Mouse (Mus musculus): ENCODE results near the gene Ncor2.

The Ncor2 gene

DNA sequence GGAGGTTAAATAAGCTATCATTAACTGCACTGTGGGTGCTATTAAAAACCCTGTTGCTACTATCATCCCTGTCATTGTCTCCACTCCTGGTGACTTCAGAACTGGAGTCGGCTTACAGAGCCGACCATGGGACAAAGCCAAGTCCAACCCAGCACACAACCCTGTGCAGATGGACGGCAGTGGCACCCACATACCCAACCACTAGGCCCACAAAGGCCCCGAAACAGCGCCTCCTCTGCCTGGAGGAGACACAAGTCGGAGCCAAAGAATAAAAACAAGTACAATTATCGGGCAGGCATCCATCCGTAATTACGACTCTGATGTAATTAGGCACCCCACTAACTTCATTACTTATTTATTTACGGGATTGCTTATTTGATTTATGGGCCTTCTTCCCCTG lies 30.8 kb downstream of the Ncor2 start:
- DNase-seq (ENCODE audit: low spot score): no peak

DNA sequence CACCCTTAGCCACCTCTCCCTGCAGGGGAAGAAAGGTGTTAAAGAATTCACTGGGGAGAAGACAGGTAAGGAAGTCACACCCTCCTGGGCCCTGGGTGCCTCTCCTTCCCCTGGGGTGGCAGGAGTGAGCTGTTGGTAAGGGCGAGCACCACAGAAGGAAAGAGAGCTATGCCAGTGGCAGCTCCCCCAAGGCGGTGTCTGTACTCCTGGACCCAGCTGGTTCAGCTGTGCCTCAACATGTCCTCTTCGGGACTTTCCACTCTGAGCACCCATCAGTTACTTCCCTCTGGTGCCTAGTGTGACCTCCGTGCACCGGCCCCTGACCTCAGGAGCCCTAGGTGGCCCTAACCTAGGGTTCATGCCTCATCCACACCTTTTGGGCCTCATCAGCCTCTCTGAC lies 31.9 kb downstream of the Ncor2 start:
- DNase-seq (ENCODE audit: low spot score): no peak

DNA sequence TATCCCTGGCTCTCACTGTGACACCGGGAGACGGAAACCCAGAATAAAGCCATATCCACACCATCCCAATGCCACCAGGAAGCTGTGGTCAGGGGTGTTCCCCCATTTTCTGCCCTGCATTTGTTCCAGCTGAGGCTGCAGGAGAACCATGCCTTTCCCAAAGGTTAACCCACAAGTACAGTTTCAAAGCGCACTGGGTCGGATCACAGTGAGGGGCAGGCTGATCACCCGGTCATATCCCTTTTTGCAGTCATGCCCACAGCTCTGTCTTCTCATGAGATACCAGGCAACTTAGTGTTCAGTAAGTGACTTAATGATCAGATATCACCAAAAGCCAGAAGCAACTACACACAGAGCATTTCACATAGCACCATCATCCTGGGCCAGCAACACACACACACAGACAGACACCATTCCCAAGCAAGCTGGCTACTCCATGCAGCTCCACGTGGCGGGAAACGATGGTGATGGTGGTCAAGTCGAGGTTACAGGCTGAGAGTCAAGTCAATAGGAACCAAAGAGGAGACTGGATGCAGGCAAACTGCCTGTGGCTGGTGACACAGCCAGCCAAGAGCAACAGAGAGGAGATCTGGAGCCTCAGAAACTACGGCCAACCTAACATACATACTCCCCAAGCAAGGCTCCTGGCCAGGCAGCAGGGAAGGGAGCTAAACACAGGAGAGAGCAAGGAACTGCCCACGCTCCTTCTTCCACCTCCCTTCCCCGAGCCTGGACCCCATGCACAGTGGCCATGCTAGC lies 35.7 kb downstream of the Ncor2 start:
- DNase-seq (ENCODE audit: low spot score): no peak

DNA sequence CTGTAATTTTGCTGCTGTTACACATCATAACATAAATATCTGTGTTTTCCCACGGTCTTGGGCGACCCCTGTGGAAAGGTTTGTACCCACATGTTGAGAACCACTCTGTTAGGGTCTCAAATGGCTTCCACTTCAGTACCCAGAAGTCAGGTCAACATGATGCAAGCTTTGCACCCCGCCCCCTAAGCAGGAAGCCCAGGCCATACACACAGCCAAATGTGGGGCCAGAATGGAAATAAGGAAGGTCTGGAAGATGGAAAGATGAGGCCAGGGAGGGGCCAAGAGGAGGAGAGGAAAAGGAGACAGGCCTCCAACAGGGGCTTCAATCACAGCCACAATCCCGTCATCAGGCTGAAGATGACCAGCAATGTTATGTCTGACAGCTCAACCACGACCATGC lies 37.1 kb downstream of the Ncor2 start:
- no peak for DNase-seq (ENCODE audit: low spot score)

DNA sequence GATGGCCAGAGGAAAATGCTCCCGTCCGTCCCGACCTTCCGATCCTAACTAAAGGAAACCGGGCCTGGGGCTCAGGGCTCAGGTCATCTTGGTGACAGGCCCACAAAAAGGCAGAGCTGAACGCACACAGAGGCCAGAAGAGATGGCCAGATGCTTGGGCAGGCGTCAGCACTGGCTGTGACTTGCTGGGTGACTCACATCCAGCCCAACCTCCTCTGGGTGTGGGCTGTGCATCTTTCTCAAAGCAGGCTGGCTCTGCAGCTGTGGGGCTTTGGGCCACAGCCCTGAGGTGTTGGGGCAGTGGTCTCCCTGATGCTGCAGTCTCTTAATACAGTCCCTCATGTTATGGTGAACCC lies 37.5 kb downstream of the Ncor2 start:
- DNase-seq (ENCODE audit: low spot score): peak; percentile 83

DNA sequence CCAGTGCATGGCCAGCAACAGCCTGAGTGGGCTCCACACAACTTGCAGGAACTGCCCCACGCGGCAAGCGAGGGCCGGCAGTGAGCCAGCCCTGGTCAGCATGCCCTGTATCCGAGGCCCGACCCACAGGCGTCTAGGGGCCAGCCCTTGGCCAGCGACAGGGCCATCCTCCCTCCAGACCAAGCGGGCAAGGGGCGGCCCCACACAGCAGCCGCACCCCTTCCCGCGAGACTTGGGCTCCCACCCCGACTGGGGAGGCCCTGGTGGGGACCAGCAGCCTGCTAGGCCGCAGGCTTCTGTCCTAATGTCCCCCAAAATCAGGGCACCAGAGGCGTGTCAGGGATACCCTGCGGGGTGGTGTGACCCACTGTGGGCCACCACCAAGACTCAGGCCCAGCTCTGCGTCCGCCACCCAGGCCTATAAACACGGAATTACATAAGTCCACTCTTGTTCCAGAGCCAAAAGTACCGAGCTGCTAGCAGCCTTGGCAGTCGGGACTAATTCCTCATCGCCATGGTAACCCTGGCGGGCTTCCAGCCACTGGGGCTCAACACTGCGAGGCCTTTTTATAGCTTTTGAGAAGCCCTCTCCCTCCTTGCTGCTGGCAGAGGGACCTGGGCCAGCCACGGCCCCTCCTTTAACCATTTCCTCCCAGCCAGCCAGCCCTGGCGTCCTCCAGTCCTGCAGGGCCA lies 38.0 kb downstream of the Ncor2 start:
- DNase-seq (ENCODE audit: low spot score): peak; percentile 99

DNA sequence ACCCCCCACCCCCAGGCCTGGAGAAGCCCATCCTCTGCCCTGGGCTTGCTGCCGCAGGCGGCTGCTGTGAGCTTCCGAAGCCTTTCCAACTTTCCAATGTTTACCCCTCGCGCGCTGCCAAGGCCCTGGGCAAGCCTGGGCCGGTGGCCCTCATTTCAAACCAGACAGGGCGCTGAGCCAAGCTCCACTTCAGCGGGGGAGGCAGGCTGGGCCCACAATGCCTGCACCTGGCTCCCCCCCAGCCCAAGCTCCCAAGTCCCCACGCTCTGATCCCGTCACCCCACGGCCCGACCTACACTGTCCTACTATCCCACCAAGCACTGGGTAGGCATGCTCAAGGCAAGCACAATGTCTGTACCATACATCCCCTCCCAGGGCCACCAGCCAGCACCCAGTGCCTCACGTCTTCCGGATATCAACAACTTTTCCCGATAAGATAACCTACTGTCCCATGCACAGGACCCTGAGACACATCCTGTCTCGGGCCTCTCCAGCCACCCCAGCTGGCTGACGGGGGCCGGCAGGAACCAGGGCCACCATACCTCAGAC lies 38.8 kb downstream of the Ncor2 start:
- DNase-seq (ENCODE audit: low spot score): peak; percentile 90

DNA sequence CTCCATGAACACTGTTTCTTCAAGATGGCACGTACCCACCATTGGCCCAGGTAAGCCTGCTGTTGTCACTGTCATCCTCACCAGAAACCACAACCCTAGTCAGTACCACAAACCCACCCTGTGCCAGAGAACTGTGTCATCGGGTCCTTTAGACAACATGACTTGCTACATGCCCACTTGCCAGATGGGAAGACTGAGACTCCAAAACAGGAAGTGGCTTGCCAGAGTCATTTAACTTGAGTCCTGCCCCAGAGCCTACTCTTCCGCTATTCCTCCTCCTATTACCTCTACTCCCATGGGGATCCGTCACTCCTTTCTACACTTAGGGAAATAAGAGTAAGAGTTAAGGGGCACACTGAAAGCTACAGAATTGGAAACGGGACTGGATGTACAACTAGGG lies 39.4 kb downstream of the Ncor2 start:
- DNase-seq (ENCODE audit: low spot score): no peak

DNA sequence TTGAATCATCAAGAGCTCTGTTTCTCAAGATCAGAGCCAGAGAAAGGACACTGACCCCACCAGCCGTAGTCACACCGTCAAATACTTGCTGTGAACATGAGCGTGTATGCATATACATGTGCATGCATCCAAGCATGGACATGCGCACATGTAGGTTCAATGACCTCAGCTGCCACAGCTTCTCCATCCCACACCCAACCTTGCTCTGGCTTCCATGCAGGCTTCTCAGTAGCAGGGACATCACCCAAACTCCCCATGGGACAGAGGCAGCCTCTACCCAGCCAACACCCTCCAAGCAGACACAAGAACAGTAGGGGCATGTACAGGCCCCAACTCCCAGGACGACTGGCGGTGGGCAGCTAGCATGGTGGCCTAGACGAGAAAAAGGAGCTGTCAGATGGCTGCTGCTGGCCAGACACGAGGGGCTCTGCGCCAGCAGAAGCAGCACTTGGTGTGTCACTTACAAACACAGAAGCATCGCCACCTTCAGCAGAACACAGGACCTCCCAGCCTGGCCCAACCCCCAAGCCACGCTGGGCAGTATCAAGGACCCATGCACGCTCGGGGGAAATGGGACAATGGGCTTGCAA lies 40.1 kb downstream of the Ncor2 start:
- no peak for DNase-seq (ENCODE audit: low spot score)

DNA sequence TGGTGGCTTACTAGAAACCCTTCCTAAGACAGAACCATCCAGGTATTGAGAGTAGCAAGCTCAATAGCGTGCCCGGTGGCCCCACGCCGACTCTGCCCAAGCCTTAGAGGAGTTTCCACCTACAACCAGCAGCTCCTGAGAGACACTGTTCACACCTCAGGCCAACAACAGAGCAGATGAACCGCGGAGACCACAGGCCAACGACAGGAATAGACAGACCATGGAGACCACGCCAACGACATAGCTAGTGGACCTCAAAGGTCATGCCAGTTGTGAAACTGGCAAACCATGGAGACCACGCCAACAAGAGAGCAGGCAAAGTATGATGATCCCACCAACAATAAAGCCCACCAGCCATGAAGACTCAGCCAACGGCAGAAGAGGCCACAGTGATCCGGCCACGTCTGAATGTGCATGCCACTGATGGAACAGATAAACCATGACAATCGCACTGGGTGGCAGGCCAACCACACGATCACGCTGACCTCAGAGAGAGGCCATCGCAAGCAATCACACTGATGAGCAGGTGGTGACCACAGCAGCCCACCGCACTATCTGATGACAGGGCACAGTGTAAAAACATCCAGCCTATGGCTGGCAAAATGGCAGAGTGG lies 41.2 kb downstream of the Ncor2 start:
- DNase-seq (ENCODE audit: low spot score): no peak

DNA sequence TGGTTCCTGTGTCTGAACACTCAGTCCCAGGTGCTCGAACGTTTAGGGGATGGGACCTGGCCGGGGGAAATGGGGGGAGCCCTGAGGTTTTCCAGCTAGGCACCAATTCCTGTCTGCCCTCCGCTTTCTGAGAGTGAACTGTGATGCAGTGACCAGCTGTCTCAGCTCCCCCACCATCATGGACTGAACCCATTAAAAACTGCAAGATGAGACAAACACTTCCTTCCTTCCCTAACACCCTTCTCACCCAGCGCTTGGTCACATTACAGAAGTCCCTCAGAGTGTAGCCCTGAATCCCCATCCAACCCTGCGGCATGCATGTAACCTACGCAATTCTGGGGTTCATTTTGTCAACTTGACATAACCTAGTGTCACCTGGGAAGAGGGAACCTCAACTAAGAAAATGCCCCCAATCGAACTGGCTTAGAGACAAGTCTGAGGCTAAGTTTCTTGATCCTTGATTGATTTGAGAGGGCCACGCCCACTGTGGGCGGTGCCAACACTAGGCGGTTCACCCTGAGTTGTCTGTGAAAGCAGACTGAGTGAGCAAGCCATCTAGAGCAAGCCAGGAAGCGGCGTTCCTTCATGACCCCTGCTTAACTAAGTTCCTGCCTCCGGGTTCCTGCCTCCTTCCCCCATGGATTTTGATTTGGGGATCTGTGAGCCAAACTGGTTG lies 41.9 kb downstream of the Ncor2 start:
- peak; percentile 46 for DNase-seq (ENCODE audit: low spot score)

DNA sequence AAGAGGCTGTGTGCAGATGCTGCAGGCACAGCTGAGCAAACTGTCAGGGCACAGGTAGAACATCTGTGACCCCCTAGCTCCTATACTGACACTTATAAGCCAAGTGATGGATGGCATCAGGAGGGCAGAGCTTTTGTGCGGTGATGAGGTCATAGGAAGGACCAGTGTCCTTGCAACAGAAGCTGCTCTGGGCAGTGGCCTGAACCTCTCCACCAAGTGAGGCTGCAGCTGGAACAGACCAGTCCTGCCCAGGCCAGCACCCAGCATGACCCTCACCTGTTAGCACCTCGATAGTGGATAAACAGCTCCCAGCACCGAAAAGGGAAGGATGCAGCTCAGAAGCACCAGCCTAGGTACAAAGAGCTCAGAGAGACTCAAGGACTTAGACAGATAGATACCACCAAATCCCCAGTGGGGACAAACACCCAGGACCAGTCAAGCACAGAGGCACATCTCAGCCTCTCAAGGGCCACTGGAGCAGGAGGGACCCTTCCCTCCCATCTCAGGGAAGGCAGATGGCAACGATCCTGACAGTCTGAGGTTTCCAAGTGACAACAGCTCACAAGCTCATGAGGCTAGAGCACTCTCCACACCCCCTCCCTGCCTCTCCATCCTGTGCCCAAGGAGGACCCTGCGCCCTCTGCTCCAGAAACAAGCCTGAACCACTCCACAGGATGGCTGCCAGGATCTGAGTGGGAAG lies 42.6 kb downstream of the Ncor2 start:
- no peak for DNase-seq (ENCODE audit: low spot score)

DNA sequence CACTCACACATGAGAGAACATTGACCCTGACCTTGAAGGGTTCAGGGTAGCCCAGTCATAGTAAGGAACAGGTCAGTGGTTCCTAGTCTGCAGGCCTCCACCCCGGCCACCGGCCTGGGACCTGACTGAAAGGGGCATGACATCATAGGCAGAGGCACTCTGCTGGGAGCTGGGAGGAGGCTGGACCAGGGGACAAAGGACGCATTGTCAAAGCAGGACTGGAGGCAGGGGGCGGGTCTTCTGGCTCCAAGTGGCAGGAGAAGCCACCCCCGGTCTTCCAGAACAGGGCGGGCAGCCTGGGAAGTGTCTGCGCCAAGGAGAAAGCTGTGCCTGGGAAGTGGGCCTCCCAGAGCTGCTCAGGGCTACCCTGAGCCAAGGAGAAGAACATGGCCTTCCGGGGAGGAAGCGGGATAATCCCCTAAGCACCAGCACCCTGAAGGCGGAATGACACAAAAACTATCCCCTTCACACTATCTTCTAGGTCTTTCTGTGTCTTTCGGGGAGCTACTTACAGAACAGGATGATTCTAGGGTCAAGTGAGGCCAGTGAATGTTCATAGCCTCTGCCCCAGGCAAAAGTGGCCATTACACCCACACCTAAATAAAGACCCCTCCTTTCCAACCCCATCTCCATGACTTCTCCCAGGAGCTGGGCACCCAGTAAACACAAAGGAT lies 44.1 kb downstream of the Ncor2 start:
- peak; percentile 54 for DNase-seq (ENCODE audit: low spot score)

DNA sequence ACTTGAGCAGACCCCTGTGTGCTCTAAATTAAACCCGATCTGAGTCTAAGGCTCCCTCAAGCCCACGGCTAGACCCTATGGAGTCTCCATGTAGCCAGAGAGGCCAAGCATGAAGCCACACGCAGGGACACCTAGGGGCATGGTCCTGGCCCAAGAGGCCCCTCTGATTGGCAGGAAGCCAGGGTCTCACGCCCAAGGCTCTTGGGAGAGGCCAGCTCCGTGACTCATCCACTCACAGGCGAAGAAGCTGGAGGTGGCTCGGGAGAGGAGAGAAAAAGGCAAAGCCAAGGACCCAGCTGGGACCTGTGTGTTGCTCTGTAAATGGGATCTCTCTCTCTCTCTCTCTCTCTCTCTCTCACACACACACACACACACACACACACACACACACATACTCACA lies 44.6 kb downstream of the Ncor2 start:
- peak; percentile 72 for DNase-seq (ENCODE audit: low spot score)

DNA sequence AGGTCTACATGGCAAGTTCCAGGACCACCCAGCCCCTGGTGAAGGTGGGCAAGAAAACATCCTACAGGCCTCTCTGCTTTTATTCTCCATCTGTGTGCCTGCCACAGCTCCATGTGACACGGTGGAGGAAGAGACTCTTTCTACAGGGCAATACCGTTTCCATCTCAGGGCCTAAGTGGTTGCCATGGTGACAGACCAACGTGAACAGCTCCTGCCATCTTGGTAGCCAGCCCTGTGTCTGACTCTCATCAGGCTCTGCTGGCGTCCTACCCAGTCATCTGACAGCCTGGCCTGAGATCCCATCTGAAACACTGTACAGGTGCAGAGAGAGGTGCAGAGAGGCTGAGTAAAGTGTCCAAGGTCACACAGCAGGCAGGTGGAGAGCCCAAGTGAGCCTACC lies 45.4 kb downstream of the Ncor2 start:
- no peak for DNase-seq (ENCODE audit: low spot score)

DNA sequence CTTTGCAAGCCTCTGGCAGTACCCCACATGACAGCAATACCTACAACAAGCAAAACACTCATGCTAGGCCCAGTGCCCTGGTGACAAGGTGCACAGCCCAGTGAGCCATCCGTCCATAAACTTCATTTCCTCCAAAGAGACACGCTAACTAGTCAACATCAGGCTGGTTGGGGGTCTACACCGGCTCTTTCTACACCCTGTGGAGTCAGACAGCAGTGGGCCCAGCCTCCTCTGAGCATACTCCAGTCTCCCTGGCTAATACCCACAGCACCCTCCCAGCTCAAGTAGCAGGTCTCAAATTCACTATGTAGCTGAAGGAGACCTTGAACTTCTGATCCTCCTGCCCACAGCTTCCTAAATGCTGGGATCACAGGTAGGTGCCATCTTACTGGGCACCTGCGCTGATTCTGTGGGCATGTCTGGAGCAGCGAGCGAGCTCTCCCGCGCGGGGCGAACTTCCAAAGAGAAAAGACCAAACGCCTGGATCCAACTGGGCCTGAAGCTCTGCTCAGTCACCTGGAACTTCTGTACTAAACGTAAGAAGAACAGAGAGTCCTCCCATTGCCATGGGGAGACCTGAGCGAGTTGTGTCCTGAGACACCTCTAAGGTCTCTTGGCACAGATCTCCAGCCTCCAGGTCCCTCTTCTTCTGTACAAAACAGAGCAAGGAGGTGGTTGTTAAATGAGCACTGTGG lies 46.3 kb downstream of the Ncor2 start:
- DNase-seq (ENCODE audit: low spot score): no peak

DNA sequence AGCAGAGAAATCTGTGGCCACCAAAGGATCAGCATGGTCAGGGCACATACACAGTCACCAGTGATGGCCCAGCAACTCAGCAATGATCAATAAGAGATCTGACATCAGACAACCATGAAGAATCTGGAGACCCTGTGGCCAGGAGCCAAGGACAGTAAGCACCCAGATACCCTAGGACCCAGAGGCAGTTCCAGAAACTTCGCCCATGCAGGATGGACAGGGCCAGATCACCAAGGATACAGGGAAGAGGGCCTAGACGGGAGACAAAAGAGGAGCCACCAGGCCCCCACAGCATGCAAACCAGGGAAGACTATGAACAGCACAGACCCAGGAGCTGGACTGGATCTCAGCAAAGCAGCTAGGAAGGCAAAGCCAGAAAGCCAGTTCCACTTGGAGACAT lies 47.0 kb downstream of the Ncor2 start:
- DNase-seq (ENCODE audit: low spot score): no peak

DNA sequence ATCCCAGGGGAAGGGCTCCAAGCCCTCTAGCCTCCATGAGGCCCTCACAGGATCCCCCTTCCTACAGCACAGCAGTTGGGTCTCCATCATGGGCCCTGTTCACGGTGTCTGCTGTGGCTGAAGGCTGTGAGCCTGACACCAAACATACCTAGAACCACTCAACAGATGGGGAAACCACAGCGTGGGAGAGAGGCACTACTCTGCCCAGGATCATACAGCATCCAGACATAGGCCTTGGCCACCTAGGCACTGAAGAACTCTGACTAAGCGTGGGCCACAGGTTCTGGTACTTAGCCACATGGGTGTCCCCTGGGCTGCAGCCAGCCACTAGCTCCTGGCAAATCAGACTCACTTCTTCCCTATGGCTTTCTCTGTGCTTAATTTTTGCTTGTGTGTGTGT lies 48.6 kb downstream of the Ncor2 start:
- DNase-seq (ENCODE audit: low spot score): no peak

DNA sequence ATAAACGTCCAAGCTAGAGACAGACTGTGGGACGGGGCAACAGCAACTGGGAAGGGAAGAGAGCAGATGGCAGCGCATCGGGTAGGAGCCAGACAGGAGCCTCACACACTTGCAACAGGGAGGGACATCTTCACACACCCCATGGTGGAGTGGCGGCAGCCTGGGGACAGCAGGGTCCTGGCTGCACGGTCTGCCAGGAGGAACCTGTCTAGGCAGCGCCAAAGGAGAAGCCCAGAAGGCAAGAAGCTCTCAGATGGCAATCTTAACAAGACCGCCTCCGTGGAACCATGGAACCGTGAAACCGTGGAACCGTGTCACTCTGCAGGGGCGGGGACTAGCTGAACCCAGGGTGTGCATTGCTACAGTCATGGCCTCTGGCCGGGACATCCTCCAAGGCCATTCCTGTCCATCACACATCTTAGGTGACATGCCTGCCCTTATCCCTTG lies 50.1 kb downstream of the Ncor2 start:
- DNase-seq (ENCODE audit: low spot score): peak; percentile 27

DNA sequence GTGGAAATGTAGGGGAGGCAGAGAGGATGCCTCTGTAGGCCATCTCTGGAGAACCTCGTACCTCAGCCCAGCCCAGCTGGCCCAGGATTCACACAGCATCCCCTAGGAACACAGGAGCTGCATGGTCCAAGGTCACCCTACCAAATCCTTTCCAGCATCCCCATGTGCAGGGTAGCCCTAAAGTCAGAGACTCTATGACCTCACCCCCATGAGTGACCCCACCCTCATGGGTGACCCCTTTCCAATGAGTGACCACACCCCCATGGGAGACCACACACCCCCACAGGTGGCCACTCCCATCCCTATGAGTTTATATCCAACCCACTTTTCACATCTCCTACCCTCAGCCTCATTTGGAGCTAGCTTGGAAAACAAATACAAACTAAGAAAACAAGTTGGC lies 51.1 kb downstream of the Ncor2 start:
- no peak for DNase-seq (ENCODE audit: low spot score)
